Comparison of ENCODE assay signal across 8 mouse cellular contexts in genomic region chr1:56980631-56981275, GRCm38 (mm10). TPM values are rescaled to one million over a fixed set of nuclear protein-coding genes. Genes with fewer than 3 reads are reported as not detected.
DNase-seq lines count a peak whose midpoint lies in the region; ATAC-seq and TF ChIP-seq lines count a peak whose summit lies in the region.

No protein-coding gene starts in this region.

- 0 out of 2 replicates have a peak, but pooled peaks cover 7% of the 10 kb centered on the region for H3K4me1 ChIP-seq in heart, embryonic 11.5 days (ENCODE audit: control insufficient read depth, insufficient read depth, low read length)
- peaks cover 8% of the 10 kb centered on the region; the same call in 1 of the 2 replicates for H3K4me1 ChIP-seq in forebrain, embryonic 11.5 days (replicated peaks; ENCODE audit: control insufficient read depth, insufficient read depth, low read length)
- peaks cover 14% of the 10 kb centered on the region; the same call in 1 of the 2 replicates for H3K4me1 ChIP-seq in limb, embryonic 14.5 days (ENCODE audit: control insufficient read depth, insufficient read depth, low read length)

- H3K9me3 ChIP-seq in heart, embryonic 11.5 days (replicated peaks; ENCODE audit: control insufficient read depth, low read length) = no peaks in the 10 kb centered on the region
- no peaks in the 10 kb centered on the region for H3K9me3 ChIP-seq in forebrain, embryonic 11.5 days (ENCODE audit: control insufficient read depth, low read length)
- no peaks in the 10 kb centered on the region for H3K9me3 ChIP-seq in limb, embryonic 14.5 days (ENCODE audit: control insufficient read depth, low read length)

- H3K27ac ChIP-seq in heart, embryonic 11.5 days (ENCODE audit: low read depth, low read length) = no peak overlapping the region
- H3K27ac ChIP-seq in forebrain, embryonic 11.5 days (ENCODE audit: low read depth, low read length) = no peak overlapping the region
- H3K27ac ChIP-seq in limb, embryonic 14.5 days (replicated peaks; ENCODE audit: low read depth, low read length) = no peak overlapping the region

- intact Hi-C loops in heart, postnatal 14 days (cut with DNase I) = no loop called here

- ATAC-seq in heart, embryonic 11.5 days (replicated peaks; ENCODE audit: insufficient number of reproducible peaks, low FRiP score, low TSS enrichment) = no peak
- ATAC-seq in forebrain, embryonic 11.5 days (replicated peaks; ENCODE audit: low FRiP score) = no peak
- ATAC-seq in limb, embryonic 14.5 days (ENCODE audit: low FRiP score, low read depth) = no peak

- peak overlapping the region; percentile 28 for H3K4me3 ChIP-seq in heart, embryonic 11.5 days (ENCODE audit: low read depth, low read length)
- 0 out of 2 replicates have a peak overlapping the region, but pooled peaks have one; percentile 0 for H3K4me3 ChIP-seq in forebrain, embryonic 11.5 days (ENCODE audit: low read depth, low read length)
- peak overlapping the region; percentile 19 for H3K4me3 ChIP-seq in limb, embryonic 14.5 days (replicated peaks; ENCODE audit: low read length)

- DNase-seq in heart, postnatal 14 days = no peak
- peak; percentile 42 for DNase-seq in 416B (ENCODE audit: low read depth)
- peak; percentile 56 for DNase-seq in forebrain, embryonic 11.5 days (ENCODE audit: low spot score)
- DNase-seq in limb, embryonic 14.5 days (ENCODE audit: low spot score) = no peak
- DNase-seq in frontal cortex, postnatal 25 days (ENCODE audit: low spot score in 2 of 2) = no peak
- DNase-seq in cerebellum, adult 9-11 months = no peak
- DNase-seq in layer of hippocampus, postnatal 36 days = no peak

- H3K36me3 ChIP-seq in heart, embryonic 11.5 days (ENCODE audit: control insufficient read depth, insufficient read depth, low read length) = no peaks in the 10 kb centered on the region
- no peaks in the 10 kb centered on the region for H3K36me3 ChIP-seq in forebrain, embryonic 11.5 days (ENCODE audit: control insufficient read depth, insufficient read depth, low read length)
- no peaks in the 10 kb centered on the region for H3K36me3 ChIP-seq in limb, embryonic 14.5 days (ENCODE audit: control insufficient read depth, insufficient read depth, low read length)

- peaks cover 92% of the 10 kb centered on the region for H3K27me3 ChIP-seq in heart, embryonic 11.5 days (ENCODE audit: control insufficient read depth, insufficient read depth, low read length)
- peaks cover 83% of the 10 kb centered on the region for H3K27me3 ChIP-seq in forebrain, embryonic 11.5 days (ENCODE audit: control insufficient read depth, insufficient read depth, low read length)
- peaks cover 92% of the 10 kb centered on the region for H3K27me3 ChIP-seq in limb, embryonic 14.5 days (ENCODE audit: control insufficient read depth, insufficient read depth, low read length)

- no peak overlapping the region for H3K9ac ChIP-seq in heart, embryonic 11.5 days (ENCODE audit: low read depth, low read length)
- no peak overlapping the region for H3K9ac ChIP-seq in forebrain, embryonic 11.5 days (ENCODE audit: low read length)
- H3K9ac ChIP-seq in limb, embryonic 14.5 days (ENCODE audit: low read depth, low read length, severe bottlenecking) = no peak overlapping the region

- H3K4me2 ChIP-seq in heart, embryonic 11.5 days = peak overlapping the region; percentile 55
- H3K4me2 ChIP-seq in forebrain, embryonic 11.5 days (ENCODE audit: low read depth, low read length, severe bottlenecking) = 0 out of 2 replicates have a peak overlapping the region, but pooled peaks have one; percentile 3
- peak overlapping the region; percentile 36 for H3K4me2 ChIP-seq in limb, embryonic 14.5 days (replicated peaks; ENCODE audit: low read depth, low read length, severe bottlenecking)

- 2% methylated on average over 27 of the region's 27 CpGs for WGBS in heart, embryonic 11.5 days (ENCODE audit: insufficient replicate concordance)
- under 1% methylated on average over 27 of the region's 27 CpGs for WGBS in forebrain, embryonic 11.5 days
- 2% methylated on average over 27 of the region's 27 CpGs for WGBS in limb, embryonic 14.5 days

- no peak for TF ChIP-seq POLR2A in limb, embryonic 14.5 days (IDR thresholded peaks at IDR 0.05; ENCODE audit: borderline replicate concordance, extremely low read depth, insufficient read depth, insufficient read length)

RNA-seq across cellular contexts. Expression of gene Satb2, which starts 2.3 kb away (rescaled TPM):
- polyA plus RNA-seq in heart, embryonic 11.5 days (2014; fragmentation: Nextera tagmentation; extraction: Ambion mirVana) = 0.37 and 0.90 TPM in 2 replicates
- total RNA-seq in heart, postnatal 14 days (2021) = under 1 TPM; 0.49 to 0.69 TPM
- 1.5 and 1.9 TPM in 2 replicates for polyA plus RNA-seq in forebrain, embryonic 11.5 days (2014; fragmentation: Nextera tagmentation; extraction: Ambion mirVana)
- 4.9 and 5.3 TPM in 2 replicates for polyA plus RNA-seq in limb, embryonic 14.5 days (2012; rRNA removed)
- polyA plus RNA-seq in limb, embryonic 14.5 days (2014; fragmentation: Nextera tagmentation; extraction: Ambion mirVana) = 5.0 and 5.3 TPM in 2 replicates
- 10 to 100 TPM; 16.4 to 17.7 TPM for total RNA-seq in layer of hippocampus, postnatal 36 days (2021)

Comparison
In these comparisons a context has a peak if more than half of its experiments do, and no peak if none do; other contexts are left out.
1. H3K4me2 ChIP-seq: peak in every context shown above with its lines; median percentile 55 in heart, embryonic 11.5 days; 36 in limb, embryonic 14.5 days; 3 in forebrain, embryonic 11.5 days.
2. DNase-seq: peak in 416B (single experiment) and forebrain, embryonic 11.5 days (single experiment); none in heart, postnatal 14 days (0 of 2), limb, embryonic 14.5 days (single experiment), frontal cortex, postnatal 25 days (0 of 2), cerebellum, adult 9-11 months (single experiment) and layer of hippocampus, postnatal 36 days (0 of 2).
3. Peak in every context shown above with its lines, with median percentiles within 50 percentile points of each other: H3K4me3 ChIP-seq.